Mouse (Mus musculus) cerebellum, postnatal 25 days (tissue): Measurements from ENCODE around the gene Snrnp70.
A peak's percentile ranks its signal among the peaks of the same experiment; 100 is the strongest.
"Not testable (repeated sequence)": the region's sequence is repeated elsewhere in the genome, so short reads cannot be mapped to it uniquely, and the experiment has no call there.

Experiments used
- DNase-seq, 2 experiments: peaks; one replicate each; pipeline ENCODE4 v3.0.0; 2021; ENCODE audit warnings: mixed read lengths in 2 of 2

Gene Snrnp70

GRCm38 (mm10) chr7:45409497-45410163 is 14.1 kb upstream of the Snrnp70 start:
- DNase-seq: no peak

- DNase-seq: no peak
These were observed 13.4 kb upstream of the Snrnp70 start for GRCm38 (mm10) chr7:45408949-45409348.

- no peak for DNase-seq
These were observed 12.8 kb upstream of the Snrnp70 start for GRCm38 (mm10) chr7:45408351-45408750.

GRCm38 (mm10) chr7:45407836-45408235 is 12.3 kb upstream of the Snrnp70 start:
- no peak for DNase-seq

GRCm38 (mm10) chr7:45406157-45407156 is 10.9 kb upstream of the Snrnp70 start:
- DNase-seq: no peak

- peak; percentile 77 to 86 for DNase-seq
These were observed 9.8 kb upstream of the Snrnp70 start, which contains the start of gene Kcna7 for GRCm38 (mm10) chr7:45405091-45406075. Kcna7 (plus strand) TSS chr7:45405653.

- DNase-seq: peak; percentile 46 to 74
These were observed 8.2 kb upstream of the Snrnp70 start for GRCm38 (mm10) chr7:45403532-45404261.

- no peak for DNase-seq
These were observed 6.1 kb upstream of the Snrnp70 start for GRCm38 (mm10) chr7:45401521-45402085.

GRCm38 (mm10) chr7:45396787-45397186 is 1.2 kb upstream of the Snrnp70 start:
- no peak for DNase-seq

- DNase-seq: not testable (repeated sequence)
These were observed 814 bp upstream of the Snrnp70 start for GRCm38 (mm10) chr7:45396337-45396775.

- DNase-seq: no peak
These were observed 407 bp downstream of the Snrnp70 start for GRCm38 (mm10) chr7:45395129-45395541.

GRCm38 (mm10) chr7:45386077-45386476 is 9.5 kb downstream of the Snrnp70 start:
- DNase-seq: no peak

- DNase-seq: no peak
These were observed 19.5 kb downstream of the Snrnp70 start for GRCm38 (mm10) chr7:45376057-45376456.

- DNase-seq: no peak
These were observed 20.9 kb downstream of the Snrnp70 start for GRCm38 (mm10) chr7:45374620-45375019.

- no peak for DNase-seq
These were observed 23.2 kb downstream of the Snrnp70 start for GRCm38 (mm10) chr7:45372371-45372770.

GRCm38 (mm10) chr7:45370475-45371311 is 24.8 kb downstream of the Snrnp70 start, which contains the start of gene Lin7b:
Lin7b (minus strand) TSS chr7:45370583.
- peak; percentile 87 to 94 for DNase-seq

- DNase-seq: peak in 1 of 2 experiments; percentile 59
These were observed 25.6 kb downstream of the Snrnp70 start for GRCm38 (mm10) chr7:45369836-45370474.

GRCm38 (mm10) chr7:45369022-45369745 is 26.4 kb downstream of the Snrnp70 start:
- DNase-seq: peak in 1 of 2 experiments; percentile 47

GRCm38 (mm10) chr7:45368178-45368577 is 27.4 kb downstream of the Snrnp70 start:
- DNase-seq: no peak
